Mouse (Mus musculus) gastrocnemius, postnatal 14 days (tissue): Measurements from ENCODE around the gene Tcf7l2. TPM values are rescaled to one million over a fixed set of nuclear protein-coding genes. Genes with fewer than 3 reads are reported as not detected.

Experiments
- DNase-seq: peaks from one replicate; pipeline ENCODE4 v3.0.0; 2021; ENCODE audit warnings: mixed read lengths
- intact Hi-C: fragments of 180-260 bp; cut with DNase I; formaldehyde crosslinking; loops from one replicate; pipeline ENCODE4 v1.15.1; 2025; ENCODE audit warnings: low total_unique reads
- total RNA-seq, 2 experiments: library from RNA; stranded (reverse); gene quantifications; 2 replicates each; pipeline ENCODE4 v1.2.3; 2021

The Tcf7l2 gene
- total RNA-seq, 2 experiments from 2014 or later, result 10.7 to 12.9 TPM

- DNase-seq, result no peak
- intact Hi-C loops, result no loop called here
Measured at GRCm38 (mm10) chr19:55720409-55721092, 21.1 kb upstream of the Tcf7l2 start.

GRCm38 (mm10) chr19:55722376-55722775, 19.2 kb upstream of the Tcf7l2 start:
- intact Hi-C loops, result no loop called here
- no peak for DNase-seq

GRCm38 (mm10) chr19:55729376-55729775, 12.2 kb upstream of the Tcf7l2 start:
- intact Hi-C loops, result no loop called here
- DNase-seq, result no peak

GRCm38 (mm10) chr19:55732499-55732898, 9.1 kb upstream of the Tcf7l2 start:
- intact Hi-C loops, result no loop called here
- no peak for DNase-seq

GRCm38 (mm10) chr19:55732994-55733393, 8.6 kb upstream of the Tcf7l2 start:
- intact Hi-C loops, result no loop called here
- no peak for DNase-seq

GRCm38 (mm10) chr19:55736016-55736415, 5.6 kb upstream of the Tcf7l2 start:
- intact Hi-C loops, result no loop called here
- no peak for DNase-seq

- DNase-seq, result no peak
- intact Hi-C loops, result loop anchor here (10.0 kb wide), 1 partner anchor 135 kb away; no protein-coding TSS in a partner anchor
Measured at GRCm38 (mm10) chr19:55739713-55740112, 1.9 kb upstream of the Tcf7l2 start.

- intact Hi-C loops, result loop anchor here (10.0 kb wide), 1 partner anchor 134 kb away; no protein-coding TSS in a partner anchor
- DNase-seq, result no peak
Measured at GRCm38 (mm10) chr19:55740753-55741438, 724 bp upstream of the Tcf7l2 start.

GRCm38 (mm10) chr19:55742386-55743000, 873 bp downstream of the Tcf7l2 start:
- intact Hi-C loops, result loop anchor here (10.0 kb wide), 1 partner anchor 132 kb away; no protein-coding TSS in a partner anchor
- DNase-seq, result peak; percentile 49

GRCm38 (mm10) chr19:55743001-55743556, 1.5 kb downstream of the Tcf7l2 start:
- DNase-seq, result peak; percentile 45
- intact Hi-C loops, result loop anchor here (10.0 kb wide), 1 partner anchor 132 kb away; no protein-coding TSS in a partner anchor

- intact Hi-C loops, result loop anchor here (10.0 kb wide), 1 partner anchor 131 kb away; no protein-coding TSS in a partner anchor
- DNase-seq, result peak; percentile 72
Measured at GRCm38 (mm10) chr19:55743557-55744441, 2.2 kb downstream of the Tcf7l2 start.

- intact Hi-C loops, result loop anchor here (10.0 kb wide), 1 partner anchor 130 kb away; no protein-coding TSS in a partner anchor
- no peak for DNase-seq
Measured at GRCm38 (mm10) chr19:55744576-55745191, 3.1 kb downstream of the Tcf7l2 start.

- no peak for DNase-seq
- intact Hi-C loops, result loop anchor here (10.0 kb wide), 1 partner anchor 130 kb away; no protein-coding TSS in a partner anchor
Measured at GRCm38 (mm10) chr19:55745192-55745578, 3.6 kb downstream of the Tcf7l2 start.

- intact Hi-C loops, result loop anchor here (10.0 kb wide), 1 partner anchor 129 kb away; no protein-coding TSS in a partner anchor
- no peak for DNase-seq
Measured at GRCm38 (mm10) chr19:55746241-55746640, 4.6 kb downstream of the Tcf7l2 start.

GRCm38 (mm10) chr19:55747237-55747925, 5.8 kb downstream of the Tcf7l2 start:
- DNase-seq, result no peak
- intact Hi-C loops, result loop anchor here (10.0 kb wide), 1 partner anchor 127 kb away; no protein-coding TSS in a partner anchor

- DNase-seq, result no peak
- intact Hi-C loops, result loop anchor here (10.0 kb wide), 1 partner anchor 127 kb away; no protein-coding TSS in a partner anchor
Measured at GRCm38 (mm10) chr19:55747926-55748291, 6.3 kb downstream of the Tcf7l2 start.

- DNase-seq, result no peak
- intact Hi-C loops, result loop anchor here (10.0 kb wide), 1 partner anchor 126 kb away; no protein-coding TSS in a partner anchor
Measured at GRCm38 (mm10) chr19:55748801-55749200, 7.2 kb downstream of the Tcf7l2 start.

GRCm38 (mm10) chr19:55749532-55749931, 7.9 kb downstream of the Tcf7l2 start:
- intact Hi-C loops, result loop anchor here (10.0 kb wide), 1 partner anchor 125 kb away; no protein-coding TSS in a partner anchor
- DNase-seq, result no peak
